Mouse (Mus musculus) kidney, adult 2 months (tissue): ENCODE measurements at regions not wholly inside any gene's neighbourhood (a gene's known extent, or its start where the extent isn't known, plus 50 kb on each side); places are given as distances from the start of the nearest gene placed in this dataset.

Experiments used
- CTCF ChIP-seq: fragments of 200-500 bp; conservative IDR thresholded peaks from 2 replicates; pipeline ENCODE4 v1.5.1; 2011; ENCODE audit warnings: low read depth, mild to moderate bottlenecking, control low read depth, low read length, moderate library complexity, mixed read lengths; ENCODE audit not compliant: insufficient read depth, insufficient read length
- POLR2A ChIP-seq: fragments of 200-500 bp; IDR thresholded peaks from one replicate; pipeline ENCODE4 v1.6.1; 2011; ENCODE audit warnings: low read depth, low read length, control low read depth

DNA sequence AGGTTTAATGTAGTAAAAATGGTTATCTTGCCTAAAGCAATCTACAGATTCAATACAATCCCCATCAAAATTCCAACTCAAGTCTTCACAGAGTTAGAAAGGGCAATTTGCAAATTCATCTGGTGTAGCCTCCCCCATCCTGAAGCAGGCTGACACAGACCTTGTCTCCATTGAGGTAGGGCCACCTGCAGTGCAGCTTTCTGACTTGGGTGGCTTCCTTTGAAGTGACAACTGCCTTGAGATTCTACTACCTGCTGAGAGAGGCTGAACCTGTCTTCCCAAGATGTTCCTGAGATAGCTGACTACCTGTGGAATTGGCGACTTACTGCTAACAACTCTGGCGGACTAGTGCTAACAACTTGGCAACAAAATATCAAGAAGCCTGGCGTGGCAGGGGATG is 602.8 kb upstream of the Vwc2 start:
- TF ChIP-seq CTCF (no peak), POLR2A (no peak)
